Mouse (Mus musculus) kidney, adult 2 months (tissue): Measurements from ENCODE around the gene Syce2. TPM values are rescaled to one million over a fixed set of nuclear protein-coding genes. Genes with fewer than 3 reads are reported as not detected.

Experiments
- DNase-seq: peaks from one replicate; pipeline ENCODE4 v3.0.0; 2021
- H3K27ac ChIP-seq: fragments of 200-500 bp; 2 replicates; pipeline ENCODE4 v1.5.1; 2012; ENCODE audit warnings: low read depth, low read length, control low read depth, inconsistent platforms; ENCODE audit not compliant: insufficient read depth
- H3K27me3 ChIP-seq: fragments of 200-500 bp; replicated peaks from 2 replicates; pipeline ENCODE4 v1.6.1; 2012; ENCODE audit warnings: mild to moderate bottlenecking, moderate library complexity, low read length, inconsistent platforms; ENCODE audit not compliant: control insufficient read depth, insufficient read depth
- H3K36me3 ChIP-seq: fragments of 200-500 bp; 2 replicates; pipeline ENCODE4 v1.6.1; 2012; ENCODE audit warnings: mild to moderate bottlenecking, moderate library complexity, low read length, inconsistent platforms; ENCODE audit not compliant: control insufficient read depth, insufficient read depth
- H3K4me1 ChIP-seq: fragments of 200-500 bp; 2 replicates; pipeline ENCODE4 v1.6.1; 2011; ENCODE audit warnings: low read length; ENCODE audit not compliant: control insufficient read depth, insufficient read depth
- H3K4me3 ChIP-seq: fragments of 200-500 bp; 2 replicates; pipeline ENCODE4 v1.5.1; 2011; ENCODE audit warnings: mild to moderate bottlenecking, low read depth, low read length, control low read depth; ENCODE audit not compliant: insufficient read depth
- CTCF ChIP-seq: fragments of 200-500 bp; conservative IDR thresholded peaks from 2 replicates; pipeline ENCODE4 v1.5.1; 2011; ENCODE audit warnings: low read depth, mild to moderate bottlenecking, control low read depth, low read length, moderate library complexity, mixed read lengths; ENCODE audit not compliant: insufficient read depth, insufficient read length
- POLR2A ChIP-seq: fragments of 200-500 bp; IDR thresholded peaks from one replicate; pipeline ENCODE4 v1.6.1; 2011; ENCODE audit warnings: low read depth, low read length, control low read depth
- WGBS: fragments of 180-500 bp; shearing (Covaris S2); methylation state at CpG from one replicate; pipeline ENCODE4 v1.1.7; 2018; 5-methylcytosine and 5-hydroxymethylcytosine counted together
- polyA plus RNA-seq: library from polyadenylated mRNA; depleted of rRNA; stranded (reverse); fragments of >200 nt; gene quantifications from 2 replicates; pipeline ENCODE4 v1.2.3, GENCODE M21; 2012; rRNA removed

The Syce2 gene
- polyA plus RNA-seq, 1 experiment, result 1.7 TPM

DNA sequence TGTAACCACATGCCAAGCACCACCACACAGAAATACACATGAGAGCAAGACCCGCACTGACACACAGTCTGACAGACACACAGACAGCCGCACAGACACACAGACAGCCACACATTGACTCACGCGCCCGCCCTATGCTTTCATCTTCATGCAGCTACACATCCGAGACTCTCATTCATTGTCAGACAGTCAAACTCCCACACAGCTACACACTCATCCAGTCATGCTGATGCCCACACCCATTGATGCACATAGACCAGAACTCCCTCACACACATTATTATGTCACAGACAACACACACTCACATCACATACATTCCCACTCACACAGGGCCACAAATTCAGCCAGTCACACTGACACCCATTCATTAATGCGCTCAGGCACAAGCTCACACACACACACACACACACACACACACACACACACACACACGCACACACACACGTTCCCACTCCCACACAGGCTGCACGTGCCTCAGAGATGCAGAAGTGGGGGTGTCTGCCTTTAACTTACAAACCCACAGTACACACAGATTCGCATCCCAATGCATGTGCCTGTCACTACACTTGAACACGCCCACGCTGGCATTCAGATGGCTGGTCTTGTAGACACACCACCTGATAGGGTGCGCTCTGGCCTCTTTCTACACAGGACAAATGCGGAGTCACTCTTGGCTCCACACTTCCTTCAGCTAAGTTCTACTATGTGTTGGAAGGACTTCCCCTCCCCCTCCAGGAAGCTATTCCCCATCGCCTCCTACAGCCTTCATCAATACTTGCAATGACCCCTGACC lies 62.1 kb downstream of the Syce2 start:
- Histone ChIP-seq H3K27ac (no peak overlapping the region), H3K4me1 (no peaks in the 10 kb centered on the region), H3K36me3 (no peaks in the 10 kb centered on the region), H3K27me3 (peaks cover 3% of the 10 kb centered on the region), H3K4me3 (no peak overlapping the region)
- no peak for DNase-seq
- no peak for TF ChIP-seq POLR2A
- TF ChIP-seq CTCF, result no peak
- WGBS, result 73% methylated on average over 16 of the region's 16 CpGs

DNA sequence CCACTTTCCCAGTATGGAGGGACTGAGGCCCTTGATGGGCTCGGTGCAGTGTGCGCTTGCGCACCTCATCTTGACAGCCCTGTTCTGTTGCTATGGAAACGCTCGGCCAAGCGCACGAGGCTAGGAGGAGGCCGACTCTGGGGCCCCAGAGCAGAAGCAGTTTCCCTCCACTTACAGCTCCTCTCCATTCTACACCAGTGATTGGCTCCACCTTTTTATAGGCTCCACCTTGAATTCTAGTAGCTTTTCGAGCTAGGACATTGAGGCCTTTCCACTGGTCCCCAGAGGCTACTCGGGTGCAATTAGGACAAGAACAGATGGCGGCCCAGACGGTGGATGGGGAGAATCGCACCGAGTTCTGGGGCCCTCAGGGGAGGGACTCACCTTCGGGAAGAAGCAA lies 62.9 kb downstream of the Syce2 start:
- Histone ChIP-seq H3K4me3 (no peak overlapping the region), H3K27me3 (peaks cover 3% of the 10 kb centered on the region)
- WGBS, result 3% methylated on average over 15 of the region's 15 CpGs

DNA sequence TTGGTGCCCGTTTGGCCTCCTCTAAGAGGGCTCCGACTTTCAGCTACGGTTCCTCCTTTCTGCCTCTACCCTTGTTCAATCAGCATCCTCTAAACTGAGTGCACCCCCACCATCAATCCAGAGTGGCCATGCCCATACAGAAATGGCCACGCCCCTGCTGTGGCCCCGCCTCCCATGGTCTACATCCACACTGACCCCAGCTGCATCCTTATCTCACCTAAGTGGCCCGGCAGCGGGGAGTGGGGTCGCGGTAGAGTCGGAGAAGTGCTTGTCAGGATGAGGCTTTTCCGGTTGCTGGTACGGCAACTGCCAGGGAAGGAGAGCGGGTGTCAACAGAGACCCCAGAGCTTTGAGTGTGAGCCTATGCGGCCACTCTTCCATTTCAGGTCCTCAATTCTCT lies 63.6 kb downstream of the Syce2 start:
- H3K36me3 ChIP-seq, result no peaks in the 10 kb centered on the region
- 6% methylated on average over 14 of the region's 14 CpGs for WGBS
- H3K4me1 ChIP-seq, result no peaks in the 10 kb centered on the region
- peaks cover 3% of the 10 kb centered on the region for H3K27me3 ChIP-seq
- DNase-seq, result no peak
- no peak overlapping the region for H3K27ac ChIP-seq
- TF ChIP-seq POLR2A, result no peak
- no peak for TF ChIP-seq CTCF
- H3K4me3 ChIP-seq, result no peak overlapping the region

More for the DNA sequence above, 62.9 kb downstream of the Syce2 start:
- no peak for DNase-seq
- TF ChIP-seq CTCF (no peak), POLR2A (no peak)
- Histone ChIP-seq H3K4me1 (no peaks in the 10 kb centered on the region), H3K27ac (no peak overlapping the region), H3K36me3 (no peaks in the 10 kb centered on the region)

DNA sequence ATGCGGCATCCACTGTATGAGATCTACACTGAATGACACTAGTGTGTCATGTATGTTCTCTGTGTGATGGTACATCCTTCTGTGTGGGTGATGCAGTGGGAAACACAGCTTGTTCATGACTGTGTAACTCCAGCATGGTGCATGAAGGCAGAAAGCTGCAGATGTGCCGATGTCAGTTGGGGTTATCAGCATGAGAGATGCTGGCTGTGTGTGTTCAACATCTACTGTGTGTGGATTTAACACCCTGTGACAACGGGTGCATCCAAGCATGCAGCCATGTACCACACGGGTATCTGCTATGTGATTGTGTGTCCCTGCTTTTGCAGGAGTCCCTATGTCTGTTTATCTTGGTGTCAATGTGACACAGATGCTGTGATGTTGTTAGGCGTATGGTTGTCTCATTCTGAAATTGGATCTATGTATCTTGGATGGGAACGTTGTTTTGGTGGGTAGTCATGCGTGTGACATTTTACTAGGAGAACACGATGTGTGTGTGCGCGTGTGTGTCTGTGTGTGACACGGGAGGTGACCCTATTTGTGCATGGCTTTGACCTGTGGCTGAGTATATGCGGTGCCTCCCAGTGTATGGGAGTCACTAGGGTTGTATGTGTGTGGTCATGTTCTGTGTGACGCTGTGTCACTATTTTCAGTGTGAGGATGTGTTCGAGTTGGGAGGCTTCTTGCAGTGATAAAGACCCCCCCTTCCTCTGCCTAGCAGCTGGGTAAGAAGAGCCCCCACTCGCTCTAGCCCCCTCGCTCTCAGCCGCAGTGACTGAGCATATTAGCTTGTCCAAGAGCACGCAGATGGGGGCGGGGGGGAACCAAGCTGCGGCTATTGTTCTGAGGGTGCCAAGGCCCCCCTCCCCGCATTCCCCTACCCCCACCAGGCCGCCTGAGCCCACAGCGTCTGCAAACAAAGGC lies 64.4 kb downstream of the Syce2 start:
- no peak for TF ChIP-seq CTCF
- no peak for TF ChIP-seq POLR2A
- Histone ChIP-seq H3K36me3 (no peaks in the 10 kb centered on the region), H3K4me3 (no peak overlapping the region), H3K4me1 (no peaks in the 10 kb centered on the region), H3K27me3 (peaks cover 3% of the 10 kb centered on the region), H3K27ac (no peak overlapping the region)
- 16% methylated on average over 23 of the region's 23 CpGs for WGBS
- DNase-seq, result no peak

DNA sequence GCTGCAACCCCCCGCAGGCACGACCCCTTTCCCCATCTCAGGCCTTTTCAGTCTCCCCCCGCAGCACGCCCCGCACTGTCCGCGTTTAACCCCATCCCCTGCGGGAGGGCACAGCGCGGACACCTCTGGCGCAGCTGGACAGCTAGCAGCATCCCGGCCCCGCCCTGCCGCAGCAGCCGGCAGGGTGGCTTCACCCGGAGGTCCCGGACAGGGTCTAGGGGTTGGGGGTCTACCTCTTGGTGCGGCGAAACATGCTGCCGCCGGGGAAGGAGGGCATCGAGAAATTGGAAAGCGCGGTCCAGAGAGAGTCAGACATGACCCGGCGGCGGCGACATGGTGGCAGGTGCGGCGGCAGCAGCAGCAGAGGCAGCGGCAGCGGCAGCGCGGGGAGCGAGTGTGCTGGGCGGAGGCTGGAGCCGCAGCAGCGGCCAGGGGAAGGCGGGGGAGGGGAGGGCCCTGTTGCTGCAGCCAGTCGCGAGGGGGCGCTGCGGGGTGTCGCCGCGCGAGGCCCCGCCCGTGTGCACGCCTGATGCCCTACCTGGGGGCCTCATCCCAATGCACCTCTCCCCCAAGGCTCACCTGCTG lies 65.1 kb downstream of the Syce2 start, which contains the start of gene Mast1:
Mast1 (minus strand) TSS at position 398 of the 585 bp plus-strand sequence.
- Histone ChIP-seq H3K27me3 (peaks cover 3% of the 10 kb centered on the region), H3K4me3 (peak within 1 kb of the TSS; percentile 7; the same call in 1 of the 2 replicates), H3K36me3 (no peaks in the 10 kb centered on the region), H3K4me1 (no peaks in the 10 kb centered on the region), H3K27ac (no peak within 1 kb of the TSS)
- 1% methylated on average over 49 of the region's 50 CpGs for WGBS
- TF ChIP-seq POLR2A (no peak), CTCF (peak; percentile 55)
- DNase-seq, result peak; percentile 29

Other genes with a start within 250 kb of the Syce2 start
- gene Ier2, start 209.3 kb upstream of the Syce2 start, polyA plus RNA-seq, result 5.7 and 7.3 TPM in 2 replicates
- 73.7 and 98.9 TPM in 2 replicates for gene Trmt1, start 185.8 kb upstream of the Syce2 start, polyA plus RNA-seq
- 85.8 and 93.9 TPM in 2 replicates for gene Nacc1, start 184.2 kb upstream of the Syce2 start, polyA plus RNA-seq
- gene Lyl1, start 170.7 kb upstream of the Syce2 start, polyA plus RNA-seq, result 3.2 and 4.1 TPM in 2 replicates
- gene G430095P16Rik, start 149.1 kb upstream of the Syce2 start, polyA plus RNA-seq, result 0.65 and 0.81 TPM in 2 replicates
- gene Nfix, start 71.8 kb upstream of the Syce2 start, polyA plus RNA-seq, result 17.7 and 22.1 TPM in 2 replicates
- gene Dand5, start 49.3 kb upstream of the Syce2 start, polyA plus RNA-seq, result 4.4 and 4.5 TPM in 2 replicates
- 24.2 and 41.0 TPM in 2 replicates for gene Gadd45gip1, start 40.6 kb upstream of the Syce2 start, polyA plus RNA-seq
- gene Rad23a, start 31.4 kb upstream of the Syce2 start, polyA plus RNA-seq, result 73.0 TPM in 2 replicates
- 316 and 337 TPM in 2 replicates for gene Calr, start 25.2 kb upstream of the Syce2 start, polyA plus RNA-seq
- gene Farsa, start 15.1 kb upstream of the Syce2 start, polyA plus RNA-seq, result 37.5 and 37.6 TPM in 2 replicates
- 700 TPM in 2 replicates for gene Gcdh, start 21.8 kb downstream of the Syce2 start, polyA plus RNA-seq
- 3.2 and 6.0 TPM in 2 replicates for gene Klf1, start 29.8 kb downstream of the Syce2 start, polyA plus RNA-seq
- gene Dnase2a, start 36.4 kb downstream of the Syce2 start, polyA plus RNA-seq, result 19.0 and 20.1 TPM in 2 replicates
- 0.18 and 0.38 TPM in 2 replicates for gene Mast1, start 65.2 kb downstream of the Syce2 start, polyA plus RNA-seq
- not detected in 2 replicates for gene Rtbdn, start 74.9 kb downstream of the Syce2 start, polyA plus RNA-seq
- not detected in 2 replicates for gene Gm49661, start 97.3 kb downstream of the Syce2 start, polyA plus RNA-seq
- gene Prdx2, start 97.5 kb downstream of the Syce2 start, polyA plus RNA-seq, result 304 and 376 TPM in 2 replicates
- 29.4 and 34.4 TPM in 2 replicates for gene Rnaseh2a, start 97.7 kb downstream of the Syce2 start, polyA plus RNA-seq
- gene Junb, start 106.6 kb downstream of the Syce2 start, polyA plus RNA-seq, result 19.2 and 20.9 TPM in 2 replicates
- gene Hook2, start 118.5 kb downstream of the Syce2 start, polyA plus RNA-seq, result 34.5 and 34.6 TPM in 2 replicates
- not detected in 2 replicates for gene Best2, start 142.4 kb downstream of the Syce2 start, polyA plus RNA-seq
- 266 and 270 TPM in 2 replicates for gene Asna1, start 153.2 kb downstream of the Syce2 start, polyA plus RNA-seq
- gene Trir, start 154.7 kb downstream of the Syce2 start, polyA plus RNA-seq, result 103 and 111 TPM in 2 replicates
- gene Tnpo2, start 164.8 kb downstream of the Syce2 start, polyA plus RNA-seq, result 36.1 and 45.0 TPM in 2 replicates
- 32.6 and 39.6 TPM in 2 replicates for gene Fbxw9, start 187.9 kb downstream of the Syce2 start, polyA plus RNA-seq
- 0.91 TPM in 1 of 2 replicates, not detected in the other for gene Gm5741, start 195.9 kb downstream of the Syce2 start, polyA plus RNA-seq
- 26.0 and 30.8 TPM in 2 replicates for gene Dhps, start 199.6 kb downstream of the Syce2 start, polyA plus RNA-seq
- 141 and 157 TPM in 2 replicates for gene Wdr83os, start 208.6 kb downstream of the Syce2 start, polyA plus RNA-seq
- 33.7 and 37.7 TPM in 2 replicates for gene Wdr83, start 209.2 kb downstream of the Syce2 start, polyA plus RNA-seq
- gene Man2b1, start 211.2 kb downstream of the Syce2 start, polyA plus RNA-seq, result 111 and 116 TPM in 2 replicates